Mouse (Mus musculus): ENCODE measurements around the gene Hormad2. TPM values are rescaled to one million over a fixed set of nuclear protein-coding genes. Genes with fewer than 3 reads are reported as not detected.

The Hormad2 gene
- polyA plus RNA-seq, 1 experiment from 2014 or later: 0.34 TPM

- Histone ChIP-seq H3K36me3 (ENCODE audit: control insufficient read depth, insufficient read depth, low read length) (no peaks in the 10 kb centered on the region), H3K4me3 (ENCODE audit: low read depth, low read length) (no peak overlapping the region), H3K4me1 (replicated peaks; ENCODE audit: control insufficient read depth, insufficient read depth, low read length) (no peaks in the 10 kb centered on the region), H3K27me3 (replicated peaks; ENCODE audit: control insufficient read depth, insufficient read depth, low read length) (no peaks in the 10 kb centered on the region), H3K9ac (ENCODE audit: low read length) (no peak overlapping the region), H3K4me2 (ENCODE audit: low read length) (no peak overlapping the region), H3K9me3 (ENCODE audit: control insufficient read depth, low read length) (no peaks in the 10 kb centered on the region), H3K27ac (ENCODE audit: low read depth) (no peak overlapping the region)
- DNase-seq (ENCODE audit: low spot score): no peak
- WGBS: 62% methylated on average over 7 of the region's 7 CpGs
- no peak for ATAC-seq (replicated peaks; ENCODE audit: low FRiP score, low TSS enrichment, low read depth)
Measured at GRCm38 (mm10) chr11:4342027-4342426, 98.9 kb downstream of the Hormad2 start.

DNA sequence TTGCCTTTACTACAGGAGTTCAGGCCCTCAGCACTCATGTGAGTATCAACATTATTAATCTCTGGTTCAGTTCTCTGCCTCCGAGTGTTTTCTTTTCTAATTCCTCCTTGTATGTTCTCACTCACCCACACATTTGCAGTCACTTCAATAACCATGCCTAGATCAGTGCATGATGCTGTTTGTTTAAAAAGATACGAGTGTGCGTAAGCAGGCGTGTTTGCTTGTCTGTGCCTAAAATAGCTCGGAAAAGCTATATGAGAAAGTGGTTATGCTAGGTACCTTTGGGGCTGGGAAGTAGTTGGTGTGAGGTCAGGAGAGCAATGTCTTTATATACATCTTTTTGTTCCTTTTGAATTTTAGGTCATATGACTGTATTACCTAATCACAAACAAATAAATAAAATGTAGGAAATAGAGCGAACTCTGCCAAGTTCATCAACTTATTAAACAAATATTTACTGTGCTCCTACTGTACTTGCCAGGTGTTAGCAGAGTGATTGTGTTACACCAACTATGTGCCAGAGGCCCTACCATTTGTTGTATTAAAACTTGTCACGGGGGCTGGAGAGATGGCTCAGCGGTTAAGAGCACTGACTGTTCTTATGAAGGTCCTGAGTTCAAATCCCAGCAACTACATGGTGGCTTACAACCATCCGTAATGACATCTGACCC, 100.7 kb downstream of the Hormad2 start:
- H3K27me3 ChIP-seq (replicated peaks; ENCODE audit: control insufficient read depth, insufficient read depth, low read length): no peaks in the 10 kb centered on the region
- no peak for DNase-seq (ENCODE audit: low spot score)
- H3K9me3 ChIP-seq (ENCODE audit: control insufficient read depth, low read length): no peaks in the 10 kb centered on the region
- no peaks in the 10 kb centered on the region for H3K36me3 ChIP-seq (ENCODE audit: control insufficient read depth, insufficient read depth, low read length)
- WGBS: 77% methylated on average over 9 of the region's 9 CpGs
- H3K27ac ChIP-seq (ENCODE audit: low read depth): no peak overlapping the region
- H3K4me2 ChIP-seq (ENCODE audit: low read length): no peak overlapping the region
- no peaks in the 10 kb centered on the region for H3K4me1 ChIP-seq (replicated peaks; ENCODE audit: control insufficient read depth, insufficient read depth, low read length)
- H3K9ac ChIP-seq (ENCODE audit: low read length): no peak overlapping the region
- no peak overlapping the region for H3K4me3 ChIP-seq (ENCODE audit: low read depth, low read length)
- ATAC-seq (replicated peaks; ENCODE audit: low FRiP score, low TSS enrichment, low read depth): no peak

DNA sequence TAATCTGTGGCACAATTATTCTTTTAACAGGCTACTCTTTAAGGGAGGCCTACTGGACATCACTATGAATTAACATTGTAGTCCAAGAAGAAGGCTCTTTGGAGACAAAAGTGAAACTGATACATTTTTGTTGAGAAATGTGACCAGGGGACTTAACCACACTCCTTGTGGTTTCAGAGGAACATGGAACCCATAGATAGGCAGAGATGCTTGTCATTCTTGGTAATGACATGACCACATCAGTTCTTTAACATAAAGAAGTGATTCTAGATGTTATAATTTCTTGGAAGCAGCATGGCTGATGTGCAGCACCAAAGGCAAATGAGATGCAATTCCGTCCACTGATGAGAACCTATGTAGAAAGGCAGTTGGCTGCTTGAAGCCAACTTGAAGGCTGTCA, 101.6 kb downstream of the Hormad2 start:
- Histone ChIP-seq H3K27me3 (replicated peaks; ENCODE audit: control insufficient read depth, insufficient read depth, low read length) (no peaks in the 10 kb centered on the region), H3K9me3 (ENCODE audit: control insufficient read depth, low read length) (no peaks in the 10 kb centered on the region), H3K4me2 (ENCODE audit: low read length) (no peak overlapping the region), H3K4me3 (ENCODE audit: low read depth, low read length) (no peak overlapping the region), H3K27ac (ENCODE audit: low read depth) (no peak overlapping the region), H3K36me3 (ENCODE audit: control insufficient read depth, insufficient read depth, low read length) (no peaks in the 10 kb centered on the region), H3K9ac (ENCODE audit: low read length) (no peak overlapping the region), H3K4me1 (replicated peaks; ENCODE audit: control insufficient read depth, insufficient read depth, low read length) (no peaks in the 10 kb centered on the region)
- 98% methylated on average over 1 of the region's 1 CpGs for WGBS
- DNase-seq (ENCODE audit: low spot score): no peak
- no peak for ATAC-seq (replicated peaks; ENCODE audit: low FRiP score, low TSS enrichment, low read depth)

DNA sequence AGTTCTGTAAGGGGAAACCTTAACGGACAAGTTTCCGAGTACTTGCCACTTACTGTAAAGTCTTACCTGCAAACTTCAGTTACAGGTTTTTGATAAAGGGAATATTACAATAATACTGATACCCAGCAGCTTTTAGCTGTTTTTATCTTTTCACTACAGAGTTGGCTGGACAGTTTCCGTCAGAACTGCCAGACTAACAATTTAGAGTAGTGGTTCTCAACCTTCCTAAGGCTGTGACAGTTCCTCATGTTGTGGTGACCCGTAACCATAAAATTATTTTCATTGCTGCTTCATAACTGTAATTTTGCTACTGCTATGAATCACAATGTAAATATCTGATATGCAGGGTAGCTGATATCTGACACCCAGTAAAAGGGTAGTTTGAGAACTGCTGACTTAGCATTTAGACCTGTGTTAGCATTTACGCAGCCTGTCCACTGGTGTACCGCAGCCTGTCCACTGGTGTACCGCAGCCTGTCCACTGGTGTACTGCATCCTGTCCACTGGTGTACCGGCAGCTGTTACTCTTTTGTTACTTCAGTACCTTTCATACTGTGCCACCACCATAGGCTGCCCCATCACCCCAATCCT, 104.1 kb downstream of the Hormad2 start:
- no peak overlapping the region for H3K27ac ChIP-seq (ENCODE audit: low read depth)
- no peak overlapping the region for H3K4me2 ChIP-seq (ENCODE audit: low read length)
- H3K4me3 ChIP-seq (ENCODE audit: low read depth, low read length): no peak overlapping the region
- DNase-seq (ENCODE audit: low spot score) (no peak), ATAC-seq (replicated peaks; ENCODE audit: low FRiP score, low TSS enrichment, low read depth) (no peak)
- H3K27me3 ChIP-seq (replicated peaks; ENCODE audit: control insufficient read depth, insufficient read depth, low read length): no peaks in the 10 kb centered on the region
- H3K4me1 ChIP-seq (replicated peaks; ENCODE audit: control insufficient read depth, insufficient read depth, low read length): no peaks in the 10 kb centered on the region
- WGBS: 78% methylated on average over 8 of the region's 8 CpGs
- H3K9me3 ChIP-seq (ENCODE audit: control insufficient read depth, low read length): no peaks in the 10 kb centered on the region
- no peaks in the 10 kb centered on the region for H3K36me3 ChIP-seq (ENCODE audit: control insufficient read depth, insufficient read depth, low read length)
- H3K9ac ChIP-seq (ENCODE audit: low read length): no peak overlapping the region

DNA sequence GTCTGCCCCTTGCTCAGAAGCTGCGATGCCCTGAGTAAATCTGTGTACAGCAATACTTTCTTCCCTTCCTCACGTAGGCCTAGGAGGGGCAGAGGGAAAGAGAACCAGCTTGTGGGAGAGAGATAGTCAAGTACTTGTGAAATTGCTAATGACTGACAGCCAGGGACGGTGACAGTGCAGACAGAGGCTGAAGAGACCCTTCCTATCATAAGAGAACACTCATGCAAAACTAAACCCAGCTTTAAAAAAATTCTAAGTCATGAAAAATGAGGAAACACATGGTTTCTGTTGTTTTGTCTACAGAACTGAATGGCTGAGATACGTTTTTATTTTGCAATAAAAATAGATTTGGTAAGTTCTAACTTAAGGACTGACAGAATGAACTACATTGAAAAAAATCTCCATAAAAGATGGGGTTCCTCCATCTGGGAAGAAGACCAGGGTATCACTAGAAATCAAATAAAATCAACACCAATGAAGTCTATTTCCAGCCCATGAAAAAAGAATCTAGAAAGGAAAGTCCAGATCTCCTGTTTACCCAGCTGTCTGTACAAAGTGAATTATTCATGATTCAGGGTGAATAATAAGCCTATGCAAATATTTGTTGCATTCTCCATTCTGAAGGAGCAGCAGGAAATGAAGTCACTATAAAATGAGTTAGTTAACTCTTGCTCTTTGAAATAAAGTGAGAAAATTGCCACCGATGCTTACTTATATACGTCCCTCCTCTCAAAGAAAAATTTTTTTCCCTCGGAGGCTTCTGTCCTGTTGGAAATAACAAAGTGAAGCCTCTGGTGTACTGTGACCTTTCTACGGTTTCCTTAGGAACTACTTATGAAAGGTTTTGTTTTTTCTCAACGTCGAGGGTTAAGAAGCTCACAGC, 104.9 kb downstream of the Hormad2 start:
- 49% methylated on average over 10 of the region's 10 CpGs for WGBS
- Histone ChIP-seq H3K4me3 (ENCODE audit: low read depth, low read length) (no peak overlapping the region), H3K9me3 (ENCODE audit: control insufficient read depth, low read length) (no peaks in the 10 kb centered on the region), H3K4me2 (ENCODE audit: low read length) (no peak overlapping the region), H3K36me3 (ENCODE audit: control insufficient read depth, insufficient read depth, low read length) (no peaks in the 10 kb centered on the region), H3K9ac (ENCODE audit: low read length) (no peak overlapping the region), H3K27me3 (replicated peaks; ENCODE audit: control insufficient read depth, insufficient read depth, low read length) (no peaks in the 10 kb centered on the region), H3K4me1 (replicated peaks; ENCODE audit: control insufficient read depth, insufficient read depth, low read length) (no peaks in the 10 kb centered on the region), H3K27ac (ENCODE audit: low read depth) (no peak overlapping the region)
- DNase-seq (ENCODE audit: low spot score) (no peak), ATAC-seq (replicated peaks; ENCODE audit: low FRiP score, low TSS enrichment, low read depth) (no peak)

DNA sequence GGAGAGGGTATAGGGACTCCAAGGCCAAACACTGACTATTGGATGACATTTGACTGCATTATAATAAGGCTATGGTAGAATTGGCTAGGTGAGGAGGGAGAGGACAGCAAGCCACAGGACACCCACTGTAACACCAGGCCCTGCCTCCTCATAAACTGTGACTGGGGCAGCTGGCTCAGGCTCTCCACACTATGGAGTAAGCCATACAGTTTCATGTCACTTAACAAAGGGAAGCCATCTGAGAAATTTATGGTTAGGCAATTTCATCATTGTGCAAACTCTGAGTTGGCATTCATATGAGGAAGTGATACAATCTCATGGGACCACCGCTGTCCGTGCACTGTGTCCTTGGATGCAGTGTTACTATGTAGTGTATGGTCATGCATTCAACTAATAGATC, 107.9 kb downstream of the Hormad2 start:
- Histone ChIP-seq H3K4me3 (ENCODE audit: low read depth, low read length) (no peak overlapping the region), H3K36me3 (ENCODE audit: control insufficient read depth, insufficient read depth, low read length) (no peaks in the 10 kb centered on the region), H3K27me3 (replicated peaks; ENCODE audit: control insufficient read depth, insufficient read depth, low read length) (no peaks in the 10 kb centered on the region), H3K9ac (ENCODE audit: low read length) (no peak overlapping the region), H3K4me2 (ENCODE audit: low read length) (no peak overlapping the region), H3K9me3 (ENCODE audit: control insufficient read depth, low read length) (no peaks in the 10 kb centered on the region), H3K4me1 (replicated peaks; ENCODE audit: control insufficient read depth, insufficient read depth, low read length) (no peaks in the 10 kb centered on the region), H3K27ac (ENCODE audit: low read depth) (no peak overlapping the region)
- no peak for DNase-seq (ENCODE audit: low spot score)
- WGBS: 89% methylated on average over 2 of the region's 2 CpGs
- no peak for ATAC-seq (replicated peaks; ENCODE audit: low FRiP score, low TSS enrichment, low read depth)

DNA sequence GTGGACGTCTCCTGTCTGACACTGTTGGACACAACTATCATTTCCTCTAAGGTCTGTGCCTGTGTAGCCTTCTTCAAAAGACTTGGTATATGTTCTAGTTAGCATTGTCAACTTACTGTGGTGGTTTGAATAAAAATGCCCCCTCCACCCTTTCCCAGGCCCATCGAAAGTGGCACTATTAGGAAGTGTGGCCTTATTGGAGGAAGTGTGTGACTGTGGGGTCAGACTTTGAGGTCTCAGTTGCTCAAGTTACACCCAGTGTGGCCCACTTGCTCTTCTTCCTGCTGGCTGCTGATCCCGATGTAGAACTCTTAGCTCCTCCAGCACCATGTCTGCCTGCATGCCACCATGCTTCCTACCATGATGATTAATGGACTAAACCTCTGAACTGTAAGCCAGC, 112.7 kb downstream of the Hormad2 start:
- no peaks in the 10 kb centered on the region for H3K9me3 ChIP-seq (ENCODE audit: control insufficient read depth, low read length)

DNA sequence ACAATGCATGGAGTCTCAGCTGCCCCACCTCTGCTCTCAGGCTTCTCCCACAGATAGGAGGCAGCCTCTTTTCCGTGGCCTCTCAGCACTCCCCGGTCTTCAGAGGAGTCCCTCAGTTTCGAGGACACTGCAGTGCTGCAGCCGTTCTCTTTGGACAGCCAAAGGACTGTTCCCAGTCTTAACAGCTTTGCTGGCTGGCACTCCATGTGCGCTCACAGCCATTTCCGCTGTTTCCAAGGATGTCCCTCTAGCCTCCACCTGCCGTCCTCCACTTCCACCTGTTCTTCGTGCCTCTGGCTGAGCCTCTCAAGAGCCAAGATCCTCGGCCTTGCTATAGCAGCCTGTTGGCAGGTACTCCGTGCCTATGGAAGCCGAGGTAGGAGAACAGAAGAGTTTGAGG, 117.4 kb downstream of the Hormad2 start:
- H3K4me2 ChIP-seq (ENCODE audit: low read length): no peak overlapping the region
- ATAC-seq (replicated peaks; ENCODE audit: low FRiP score, low TSS enrichment, low read depth) (no peak), DNase-seq (ENCODE audit: low spot score) (no peak)
- 66% methylated on average over 11 of the region's 11 CpGs for WGBS
- H3K27me3 ChIP-seq (replicated peaks; ENCODE audit: control insufficient read depth, insufficient read depth, low read length): no peaks in the 10 kb centered on the region
- no peaks in the 10 kb centered on the region; the same call in 1 of the 2 replicates for H3K4me1 ChIP-seq (replicated peaks; ENCODE audit: control insufficient read depth, insufficient read depth, low read length)
- H3K9me3 ChIP-seq (ENCODE audit: control insufficient read depth, low read length): no peaks in the 10 kb centered on the region
- no peak overlapping the region for H3K4me3 ChIP-seq (ENCODE audit: low read depth, low read length)
- no peaks in the 10 kb centered on the region for H3K36me3 ChIP-seq (ENCODE audit: control insufficient read depth, insufficient read depth, low read length)
- no peak overlapping the region for H3K9ac ChIP-seq (ENCODE audit: low read length)
- no peak overlapping the region for H3K27ac ChIP-seq (ENCODE audit: low read depth)

More for the DNA sequence above, 112.7 kb downstream of the Hormad2 start:
- no peaks in the 10 kb centered on the region for H3K36me3 ChIP-seq (ENCODE audit: control insufficient read depth, insufficient read depth, low read length)
- H3K4me1 ChIP-seq (replicated peaks; ENCODE audit: control insufficient read depth, insufficient read depth, low read length): no peaks in the 10 kb centered on the region
- no peak overlapping the region for H3K4me3 ChIP-seq (ENCODE audit: low read depth, low read length)
- no peaks in the 10 kb centered on the region for H3K27me3 ChIP-seq (replicated peaks; ENCODE audit: control insufficient read depth, insufficient read depth, low read length)
- no peak overlapping the region for H3K9ac ChIP-seq (ENCODE audit: low read length)
- ATAC-seq (replicated peaks; ENCODE audit: low FRiP score, low TSS enrichment, low read depth) (no peak), DNase-seq (ENCODE audit: low spot score) (no peak)
- 83% methylated on average over 3 of the region's 3 CpGs for WGBS
- no peak overlapping the region for H3K27ac ChIP-seq (ENCODE audit: low read depth)
- no peak overlapping the region for H3K4me2 ChIP-seq (ENCODE audit: low read length)
